Mouse (Mus musculus): ENCODE data around the gene Wars. TPM values are rescaled to one million over a fixed set of nuclear protein-coding genes. Genes with fewer than 3 reads are reported as not detected.

Wars gene
- 89.5 and 100 TPM in 2 replicates for polyA plus RNA-seq (2012; rRNA removed)

GRCm38 (mm10) chr12:108893715-108894431, at the start of gene Wars:
TSS of gene Wars (minus strand) at chr12:108894174.

GRCm38 (mm10) chr12:108892989-108893714, 822 bp downstream of the Wars start, which contains the start of gene Wdr25:
TSS of gene Wdr25 (plus strand) at chr12:108893631.

GRCm38 (mm10) chr12:108835840-108836409, 58.0 kb downstream of the Wars start, which contains the start of the genes Slc25a29 and Slc25a47:
TSS of gene Slc25a29 (minus strand) at chr12:108835883.
TSS of gene Slc25a47 (plus strand) at chr12:108836046.

Other genes starting within 250 kb of the Wars start
- 0.04 and 0.06 TPM in 2 replicates for gene Degs2, start 191.9 kb downstream of the Wars start, polyA plus RNA-seq (2012; rRNA removed)
- 32.4 and 39.0 TPM in 2 replicates for gene Yy1, start 101.2 kb downstream of the Wars start, polyA plus RNA-seq (2012; rRNA removed)
- 14.2 and 17.4 TPM in 2 replicates for gene Slc25a29, start 58.3 kb downstream of the Wars start, polyA plus RNA-seq (2012; rRNA removed)
- 16.6 and 19.0 TPM in 2 replicates for gene Slc25a47, start 58.1 kb downstream of the Wars start, polyA plus RNA-seq (2012; rRNA removed)
- 10.8 and 11.4 TPM in 2 replicates for gene Wdr25, start 543 bp downstream of the Wars start, polyA plus RNA-seq (2012; rRNA removed)
- 74.2 and 87.0 TPM in 2 replicates for gene Begain, start 174.0 kb upstream of the Wars start, polyA plus RNA-seq (2012; rRNA removed)

All from central nervous system, embryonic 14 days (tissue).